Mouse (Mus musculus): ENCODE measurements around the gene Tead1.

DNA sequence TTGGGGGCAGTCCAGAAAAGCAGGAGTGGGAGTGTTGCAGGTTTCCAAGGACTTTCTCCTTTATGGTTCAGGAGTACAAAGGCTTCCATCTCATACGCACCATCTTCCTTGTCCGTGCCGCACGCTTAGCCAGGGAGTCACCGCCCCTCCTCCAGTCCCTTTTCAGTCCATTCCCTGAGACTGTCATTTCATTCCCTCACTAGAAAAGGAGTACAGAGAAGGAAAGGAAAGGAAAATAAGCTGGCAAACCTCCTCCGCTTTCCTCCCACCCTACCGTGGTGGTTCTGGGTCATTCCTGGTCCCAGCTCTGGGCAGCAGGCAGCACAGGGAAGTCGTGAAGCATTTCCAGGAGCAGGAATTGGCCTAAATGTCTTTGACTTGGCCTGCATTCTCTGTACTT is 52.5 kb downstream of the Tead1 start:
- TF ChIP-seq CTCF (IDR thresholded peaks at IDR 0.05; ENCODE audit: low read depth) (no peak), EP300 (IDR thresholded peaks at IDR 0.05; ENCODE audit: low read depth) (no peak)
